Mouse (Mus musculus) megakaryocyte, embryonic 14.5 days (primary cell): ENCODE measurements around the gene Shoc2. TPM values are rescaled to one million over a fixed set of nuclear protein-coding genes. Genes with fewer than 3 reads are reported as not detected.

Source experiments
- H3K27me3 ChIP-seq: replicated peaks from 2 replicates; pipeline ENCODE3; 2012; ENCODE audit warnings: inconsistent platforms
- H3K36me3 ChIP-seq: replicated peaks from 2 replicates; pipeline ENCODE3; 2012; ENCODE audit warnings: low read length, inconsistent platforms, mixed read lengths
- H3K4me1 ChIP-seq: 2 replicates; pipeline ENCODE4 v1.6.1; 2012; ENCODE audit warnings: inconsistent platforms
- H3K4me3 ChIP-seq: replicated peaks from 2 replicates; pipeline ENCODE3; 2012; ENCODE audit warnings: moderate library complexity, mild to moderate bottlenecking, inconsistent platforms
- H3K9me3 ChIP-seq: 2 replicates; pipeline ENCODE4 v1.6.1; 2012; ENCODE audit warnings: inconsistent platforms
- FLI1 ChIP-seq: IDR thresholded peaks from 2 replicates; pipeline ENCODE4 v1.6.1; 2012; ENCODE audit warnings: low read length, inconsistent platforms, mixed read lengths
- GATA1 ChIP-seq: IDR thresholded peaks from 3 replicates; pipeline ENCODE4 v1.6.1; 2012; ENCODE audit warnings: mixed read lengths, low read length, inconsistent platforms, borderline replicate concordance
- polyA plus RNA-seq: library from polyadenylated mRNA; stranded (reverse); fragments of >175 nt; gene quantifications from 2 replicates; pipeline ENCODE4 v1.2.3, GENCODE M21; 2012; ENCODE audit warnings: low replicate concordance; ENCODE audit not compliant: insufficient read depth

Shoc2 gene
- polyA plus RNA-seq: 1.6 TPM in 1 of 2 replicates, not detected in the other

DNA sequence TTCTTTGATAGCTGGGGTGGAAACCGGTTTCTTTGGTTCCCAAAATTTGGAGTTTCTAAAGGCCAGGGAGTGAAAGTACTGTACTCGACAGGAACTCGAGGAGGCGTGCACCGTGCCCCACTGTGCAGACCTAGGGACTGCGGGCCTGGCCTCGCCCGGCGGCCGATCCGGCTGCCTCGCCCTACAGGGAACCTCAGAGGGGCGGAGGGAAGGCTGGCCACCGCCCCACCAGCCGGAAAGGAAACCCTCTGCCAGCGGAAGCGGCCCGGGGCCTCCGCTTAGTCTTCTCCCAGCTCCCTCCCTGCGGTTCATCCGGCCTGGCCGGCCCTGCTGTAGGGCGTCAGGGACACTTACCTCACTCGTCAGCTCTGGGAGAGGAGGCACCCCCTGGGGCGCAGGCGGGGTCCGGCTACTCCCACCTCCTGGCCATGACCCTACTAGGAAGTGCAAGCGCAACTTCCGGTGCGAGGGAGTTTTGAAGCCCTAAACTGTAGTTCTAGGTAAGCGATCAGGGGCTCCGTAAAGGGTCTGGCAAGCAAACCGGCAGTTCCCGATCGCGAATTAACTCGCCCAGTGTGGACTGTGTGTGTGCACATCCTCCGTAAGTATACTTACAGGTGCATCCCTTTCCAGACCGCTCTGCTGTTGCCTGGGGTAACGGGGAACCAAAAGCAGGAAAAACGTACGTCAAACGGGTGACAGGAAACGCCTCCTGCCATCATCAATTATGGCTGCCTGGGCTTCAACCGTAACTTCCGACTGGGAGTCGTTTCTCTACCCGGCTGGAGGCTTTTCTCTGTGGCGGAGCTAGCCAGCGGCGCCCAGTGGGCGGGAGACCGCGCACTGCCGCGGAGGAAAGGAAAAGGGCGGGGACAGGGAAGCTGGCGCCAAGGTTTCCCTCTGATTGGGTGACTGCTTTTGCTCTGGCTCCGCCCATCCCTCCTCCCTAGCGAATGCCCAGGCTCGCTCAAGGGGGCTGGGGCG, at the start of gene Shoc2, which contains the start of gene Bbip1:
Gene Shoc2, plus strand, starts transcription at position 505 of the 984 bp plus-strand sequence.
Gene Bbip1, minus strand, starts transcription at position 826 of the 984 bp plus-strand sequence.
- H3K4me1 ChIP-seq: peaks cover 52% of the 10 kb centered on the region
- H3K27me3 ChIP-seq: no peaks in the 10 kb centered on the region
- peaks cover 29% of the 10 kb centered on the region for H3K36me3 ChIP-seq
- H3K9me3 ChIP-seq: no peaks in the 10 kb centered on the region
- H3K4me3 ChIP-seq: peak within 1 kb of the TSS; percentile 98
- TF ChIP-seq GATA1 (no peak), FLI1 (peak; percentile 77)

DNA sequence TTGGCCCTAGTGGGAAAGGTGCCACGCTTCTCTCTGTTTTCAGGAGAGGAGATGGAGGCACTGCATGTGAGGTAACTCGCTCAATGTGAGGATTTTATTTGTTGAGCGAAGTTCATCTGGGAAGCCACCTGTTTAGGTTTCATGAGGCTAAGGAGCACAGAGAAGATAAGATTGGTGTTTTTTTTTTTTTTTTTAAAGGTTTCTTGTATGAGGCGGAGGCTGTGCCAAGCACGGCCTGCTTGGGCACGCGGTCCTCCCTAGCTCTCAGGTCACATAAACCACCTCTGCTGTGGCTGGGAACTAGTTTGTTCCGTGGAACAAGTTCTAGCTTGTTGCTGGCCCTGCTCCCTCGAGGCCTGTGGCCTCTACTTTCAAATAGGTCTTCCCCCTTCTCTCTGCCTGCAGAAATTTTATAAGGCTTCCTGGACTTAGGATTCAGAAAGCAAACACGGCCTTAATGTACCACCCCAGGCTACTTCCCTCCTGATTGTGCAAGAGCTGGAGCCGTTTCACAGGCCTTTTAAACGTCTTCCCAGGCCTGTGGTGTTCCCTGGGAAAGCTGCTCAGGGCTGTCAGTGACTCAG, 49.5 kb upstream of the Shoc2 start:
- peaks cover 70% of the 10 kb centered on the region for H3K4me1 ChIP-seq
- no peak overlapping the region for H3K4me3 ChIP-seq
- H3K27me3 ChIP-seq: no peaks in the 10 kb centered on the region
- H3K36me3 ChIP-seq: no peaks in the 10 kb centered on the region
- TF ChIP-seq GATA1 (no peak), FLI1 (no peak)
- H3K9me3 ChIP-seq: no peaks in the 10 kb centered on the region

DNA sequence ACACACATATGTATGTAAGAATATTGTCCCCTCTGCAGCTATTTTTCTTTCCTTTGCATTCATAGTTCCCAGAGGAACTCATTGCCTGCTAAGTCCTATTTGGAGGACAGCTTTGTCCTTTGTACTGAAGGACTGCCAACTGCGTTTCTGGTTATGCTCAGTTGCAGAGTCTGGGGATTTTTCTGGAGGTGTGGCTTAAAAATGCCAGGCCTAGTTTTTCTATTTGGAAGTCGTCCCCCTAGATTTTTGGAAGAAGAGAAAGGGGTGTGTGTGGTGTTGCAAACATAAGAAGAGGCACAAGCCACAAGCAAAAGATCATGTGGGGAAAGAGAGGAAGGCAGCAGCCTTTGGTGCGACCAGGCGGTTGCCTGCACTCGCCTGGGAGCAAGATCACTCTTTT, 46.1 kb upstream of the Shoc2 start:
- no peaks in the 10 kb centered on the region for H3K27me3 ChIP-seq
- H3K4me1 ChIP-seq: peaks cover 50% of the 10 kb centered on the region
- H3K4me3 ChIP-seq: no peak overlapping the region
- no peaks in the 10 kb centered on the region for H3K36me3 ChIP-seq
- TF ChIP-seq GATA1 (no peak), FLI1 (no peak)
- H3K9me3 ChIP-seq: no peaks in the 10 kb centered on the region

DNA sequence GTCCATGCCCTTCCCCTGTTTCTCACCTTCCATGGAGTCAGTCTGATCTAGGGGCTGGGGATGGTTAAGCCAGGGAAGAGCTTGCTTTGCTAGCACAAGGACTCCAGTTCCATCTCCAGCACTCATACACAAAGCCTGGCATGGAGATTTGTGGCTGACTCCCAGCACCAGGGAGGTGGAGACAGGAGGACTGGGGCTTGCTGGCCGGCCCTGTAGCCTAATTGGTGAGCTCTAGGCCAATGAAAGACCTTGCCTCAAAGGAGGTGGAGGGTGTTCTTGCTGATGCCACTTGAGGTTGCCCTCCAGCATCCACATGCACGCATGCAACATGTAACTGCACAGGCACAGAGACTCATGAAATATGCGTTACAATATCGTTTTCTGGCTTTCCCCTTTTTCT, 45.6 kb upstream of the Shoc2 start:
- H3K4me3 ChIP-seq: no peak overlapping the region
- H3K36me3 ChIP-seq: no peaks in the 10 kb centered on the region
- no peaks in the 10 kb centered on the region for H3K27me3 ChIP-seq
- H3K9me3 ChIP-seq: no peaks in the 10 kb centered on the region
- no peak for TF ChIP-seq GATA1
- no peak for TF ChIP-seq FLI1
- peaks cover 46% of the 10 kb centered on the region for H3K4me1 ChIP-seq

DNA sequence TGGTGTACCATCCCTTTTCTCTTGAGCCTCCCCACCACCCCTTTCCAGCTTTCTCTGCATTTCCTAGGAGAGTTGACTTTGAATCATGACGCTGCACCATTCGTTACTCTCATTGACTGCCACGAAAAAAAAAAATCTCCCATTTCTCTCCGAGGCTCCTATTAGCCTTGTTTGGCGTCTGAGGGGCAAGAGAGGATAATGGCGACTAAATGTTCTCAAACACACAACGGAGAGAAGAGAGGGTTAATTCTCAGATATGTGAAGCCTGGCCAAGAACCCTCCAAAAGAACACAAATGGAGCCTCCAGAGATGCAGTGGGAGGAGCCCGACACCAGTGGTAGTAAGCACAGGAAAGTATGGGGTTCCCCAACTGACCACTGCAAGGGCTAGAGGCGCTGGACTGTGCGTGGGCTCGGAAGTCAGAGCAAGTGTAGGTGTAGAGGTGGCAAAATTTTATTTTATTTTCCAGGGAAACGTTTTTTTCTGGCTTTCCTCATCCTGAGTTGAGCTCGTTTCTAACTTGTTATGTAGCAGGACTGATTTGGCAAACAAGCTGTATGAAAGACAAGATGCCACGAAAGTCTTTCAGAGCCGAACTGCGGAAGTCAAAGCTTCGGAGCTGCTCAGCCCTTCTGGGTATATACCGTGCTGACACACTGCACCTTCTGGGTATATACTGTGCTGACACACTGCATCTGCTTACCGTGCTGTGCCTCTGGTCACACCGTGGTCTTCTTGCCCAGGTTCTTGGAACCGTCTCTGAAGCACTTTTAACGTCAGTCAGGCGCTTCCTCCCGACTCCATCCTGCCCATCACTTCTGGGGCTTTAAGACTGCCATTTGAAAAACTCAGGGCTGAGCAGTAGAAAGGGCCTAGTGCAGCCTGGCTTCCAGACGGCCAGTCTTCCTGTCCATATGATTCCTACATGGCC, 44.9 kb upstream of the Shoc2 start:
- no peak overlapping the region for H3K4me3 ChIP-seq
- H3K9me3 ChIP-seq: no peaks in the 10 kb centered on the region
- TF ChIP-seq FLI1 (no peak), GATA1 (no peak)
- no peaks in the 10 kb centered on the region for H3K36me3 ChIP-seq
- H3K27me3 ChIP-seq: no peaks in the 10 kb centered on the region
- peaks cover 38% of the 10 kb centered on the region for H3K4me1 ChIP-seq

DNA sequence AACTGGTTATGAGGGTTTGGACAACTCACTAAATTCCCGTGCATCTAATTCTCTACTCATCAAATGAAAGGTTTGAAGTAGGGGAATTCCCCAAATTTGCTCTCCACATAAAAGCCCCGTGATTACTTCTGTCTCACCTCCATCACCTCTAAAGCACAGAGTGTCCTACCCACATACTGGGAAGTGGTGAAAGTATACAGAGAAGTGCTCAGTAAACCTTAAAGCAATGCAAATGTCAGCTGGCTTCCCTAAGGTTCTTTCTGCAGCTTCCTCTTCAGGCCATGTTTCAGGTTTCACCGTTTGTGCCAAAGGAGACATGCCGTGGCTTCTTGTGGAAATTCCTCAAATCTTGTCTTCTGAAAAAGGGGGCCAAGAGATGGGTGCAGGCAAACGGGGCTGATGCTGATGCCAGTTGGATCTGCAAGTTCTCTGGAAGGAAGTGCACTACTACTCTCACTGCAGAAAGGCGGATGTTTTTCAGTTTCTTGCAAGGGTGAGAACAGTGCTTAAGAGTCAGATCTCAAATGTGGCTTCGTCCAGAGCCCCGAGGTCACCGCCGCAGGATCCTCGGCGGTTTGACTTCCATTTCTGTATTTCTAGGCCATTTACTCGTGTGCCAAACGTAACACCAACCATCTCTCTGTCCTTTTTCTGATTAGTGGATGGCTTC, 44.0 kb upstream of the Shoc2 start:
- TF ChIP-seq GATA1: no peak
- no peak for TF ChIP-seq FLI1
- Histone ChIP-seq H3K4me3 (no peak overlapping the region), H3K9me3 (no peaks in the 10 kb centered on the region), H3K27me3 (no peaks in the 10 kb centered on the region), H3K36me3 (no peaks in the 10 kb centered on the region), H3K4me1 (peaks cover 34% of the 10 kb centered on the region)

DNA sequence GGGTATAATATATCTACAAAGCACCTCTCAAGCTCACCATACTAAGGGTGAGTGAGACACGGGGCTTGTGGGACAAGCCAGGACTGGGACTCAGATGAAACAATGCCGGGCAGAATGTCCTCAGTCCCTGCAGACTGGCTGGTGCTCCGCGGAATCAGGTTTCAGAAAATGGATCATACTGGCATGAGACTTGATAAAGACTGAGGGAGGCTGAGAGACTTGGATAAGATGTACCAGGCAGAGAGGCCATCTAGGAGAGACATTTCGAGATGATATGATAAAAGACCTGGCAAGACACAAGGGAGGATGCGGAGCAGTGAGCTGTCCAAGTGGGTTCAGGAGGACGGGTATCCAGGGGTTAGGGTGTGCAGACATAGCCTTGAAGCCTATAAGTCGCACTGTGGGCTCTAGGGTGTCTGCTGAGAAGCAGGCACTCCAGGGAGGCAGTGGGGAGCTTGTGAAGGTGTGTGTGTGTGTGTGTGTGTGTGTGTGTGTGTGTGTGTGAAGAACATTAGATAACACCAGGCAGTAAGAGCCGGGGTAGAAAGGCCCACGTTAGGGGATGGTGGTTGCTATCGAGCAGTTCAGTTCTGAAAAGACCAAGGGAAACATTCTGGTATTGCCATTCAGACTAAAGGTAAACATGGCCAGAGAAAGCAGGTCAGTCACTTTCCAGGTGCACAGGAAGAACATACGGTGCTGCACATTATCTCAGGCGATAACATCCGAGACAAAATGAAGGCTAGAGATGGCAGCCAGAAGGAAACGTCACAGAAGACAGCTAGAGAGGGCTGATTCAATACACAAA, 42.0 kb upstream of the Shoc2 start:
- H3K4me3 ChIP-seq: peak overlapping the region; percentile 99
- no peak for TF ChIP-seq FLI1
- no peak for TF ChIP-seq GATA1
- H3K9me3 ChIP-seq: no peaks in the 10 kb centered on the region
- peaks cover 52% of the 10 kb centered on the region for H3K4me1 ChIP-seq
- H3K27me3 ChIP-seq: no peaks in the 10 kb centered on the region
- no peaks in the 10 kb centered on the region for H3K36me3 ChIP-seq

DNA sequence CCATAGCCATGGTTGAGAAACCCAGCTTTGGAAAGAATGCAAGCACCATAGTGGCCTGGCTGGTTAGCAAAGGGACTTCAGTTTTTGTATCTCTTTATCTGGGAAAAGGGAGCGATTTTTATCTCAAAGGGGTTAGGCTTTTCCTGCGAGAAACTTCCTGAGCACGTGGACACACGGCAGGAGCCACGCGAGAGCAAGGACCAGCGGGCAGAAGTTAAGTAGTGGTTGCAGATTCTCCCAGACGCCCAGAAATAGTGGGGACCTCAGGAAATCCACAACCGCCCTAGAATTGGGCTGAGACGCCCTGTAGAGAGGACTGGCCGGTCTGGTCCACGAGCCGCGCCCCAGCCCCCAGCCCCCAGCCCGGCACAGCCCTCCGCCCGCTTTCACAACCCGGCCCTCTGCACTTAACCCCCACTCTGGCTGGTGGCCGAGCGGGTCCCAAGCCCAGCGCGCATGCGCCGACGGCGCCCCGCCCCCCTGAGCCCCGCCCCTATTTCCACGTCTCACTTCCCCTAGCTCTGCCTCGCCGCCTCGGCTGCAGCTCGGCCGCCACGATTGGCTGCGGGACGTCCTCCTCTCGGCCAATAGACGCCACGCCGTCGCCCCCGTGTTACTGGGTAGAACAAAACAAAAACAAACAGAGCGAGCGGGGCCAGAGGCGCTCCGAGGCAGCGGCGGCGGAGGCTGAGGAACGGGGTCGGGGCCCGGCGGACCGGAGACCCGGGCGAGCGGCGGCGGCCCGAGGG, 41.2 kb upstream of the Shoc2 start:
- Histone ChIP-seq H3K4me3 (peak overlapping the region; percentile 99), H3K36me3 (no peaks in the 10 kb centered on the region), H3K4me1 (peaks cover 59% of the 10 kb centered on the region), H3K27me3 (no peaks in the 10 kb centered on the region), H3K9me3 (no peaks in the 10 kb centered on the region)
- TF ChIP-seq FLI1: no peak
